18 mouse cellular contexts compared by ENCODE assay signal in the genomic region with DNA sequence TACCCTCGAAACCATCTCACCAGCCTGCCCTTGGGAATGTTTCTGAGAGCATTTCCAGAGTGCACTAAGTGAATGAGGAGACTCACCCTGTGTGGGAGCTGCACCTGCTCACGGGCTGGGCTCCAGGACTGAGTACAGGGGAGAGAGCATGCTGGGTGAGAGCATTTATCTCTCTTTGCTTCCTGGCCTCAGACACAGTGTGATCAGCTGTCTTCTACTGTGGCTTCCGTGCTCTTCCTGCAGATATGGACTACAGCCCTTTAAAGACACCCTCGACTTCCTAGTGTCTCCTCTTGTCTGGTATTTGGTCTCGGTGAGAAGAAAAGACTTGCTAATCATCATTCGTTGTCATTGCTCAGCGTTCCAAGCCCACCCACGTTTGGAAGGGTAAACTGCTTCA.
A peak's percentile ranks its signal among the peaks of the same experiment; 100 is the strongest.
DNase-seq lines count a peak whose midpoint lies in the region; ATAC-seq and TF ChIP-seq lines count a peak whose summit lies in the region.
"Had no signal": no experiment of that assay in that cellular context is flagged by ENCODE, and none has a peak within 500 bp of the region (broad histone marks: within the 10 kb centered on the region; RNA-seq: fewer than 3 reads in every experiment).

No protein-coding gene starts in this region.

- no peaks in the 10 kb centered on the region for H3K36me3 ChIP-seq in heart, postnatal 0 days (replicated peaks; ENCODE audit: control insufficient read depth, insufficient read depth, low read length)
- H3K36me3 ChIP-seq: embryonic facial prominence, embryonic 12.5 days; hindbrain, embryonic 15.5 days; neural tube, embryonic 12.5 days had no signal

- DNase-seq in heart, postnatal 0 days (ENCODE audit: low spot score), result no peak
- DNase-seq in heart, adult 8-10 months (ENCODE audit: low spot score), result no peak
- peak; percentile 58 for DNase-seq in cerebellum, adult 9-10 months
- peak; percentile 41 for DNase-seq in naive thymus-derived CD4-positive, alpha-beta T cell, adult 2 months (ENCODE audit: low read depth)
- DNase-seq in liver, result no peak
- no peak for DNase-seq in adrenal gland, postnatal 14 days
- DNase-seq: adrenal gland, postnatal 25 days; kidney, adult 2 months; kidney, postnatal 4 days; layer of hippocampus, postnatal 36 days; left cerebral cortex, postnatal 4 days; lung, postnatal 14 days; midbrain, embryonic 14.5 days had no signal

- H3K4me2 ChIP-seq in heart, postnatal 0 days (ENCODE audit: low read depth, low read length), result no peak overlapping the region
- H3K4me2 ChIP-seq: embryonic facial prominence, embryonic 12.5 days; hindbrain, embryonic 15.5 days; neural tube, embryonic 12.5 days had no signal

- no peaks in the 10 kb centered on the region for H3K27me3 ChIP-seq in heart, postnatal 0 days (ENCODE audit: control insufficient read depth, insufficient read depth, low read length)
- H3K27me3 ChIP-seq: embryonic facial prominence, embryonic 12.5 days; hindbrain, embryonic 15.5 days; neural tube, embryonic 12.5 days had no signal

- no peak for TF ChIP-seq CTCF in heart, postnatal 0 days (IDR thresholded peaks at IDR 0.05; ENCODE audit: low read depth)

- H3K4me3 ChIP-seq in heart, postnatal 0 days (ENCODE audit: low read depth, low read length), result no peak overlapping the region
- H3K4me3 ChIP-seq: embryonic facial prominence, embryonic 12.5 days; hindbrain, embryonic 15.5 days; neural tube, embryonic 12.5 days had no signal

- peak overlapping the region; percentile 75 for H3K27ac ChIP-seq in heart, postnatal 0 days (ENCODE audit: low read depth)
- H3K27ac ChIP-seq: embryonic facial prominence, embryonic 12.5 days; hindbrain, embryonic 15.5 days; liver, embryonic 14.5 days; neural tube, embryonic 12.5 days had no signal

- H3K9ac ChIP-seq in heart, postnatal 0 days (replicated peaks; ENCODE audit: low read depth, low read length), result no peak overlapping the region
- H3K9ac ChIP-seq: embryonic facial prominence, embryonic 12.5 days; hindbrain, embryonic 15.5 days; liver, embryonic 14.5 days; neural tube, embryonic 12.5 days had no signal

- H3K4me1 ChIP-seq in heart, postnatal 0 days (ENCODE audit: control insufficient read depth, insufficient read depth), result peaks cover 74% of the 10 kb centered on the region

- TF ChIP-seq EP300 in heart, postnatal 0 days (IDR thresholded peaks at IDR 0.05; ENCODE audit: low read depth), result no peak

- ATAC-seq in heart, postnatal 0 days (ENCODE audit: insufficient read depth, low read depth), result no peak
- ATAC-seq in activated CD4-positive, CD25-positive, alpha-beta regulatory T cell, adult 4 months, result no peak

- no peaks in the 10 kb centered on the region for H3K9me3 ChIP-seq in heart, postnatal 0 days (replicated peaks; ENCODE audit: control insufficient read depth, low read length)
- H3K9me3 ChIP-seq: embryonic facial prominence, embryonic 12.5 days; hindbrain, embryonic 15.5 days; neural tube, embryonic 12.5 days had no signal

- WGBS in heart, postnatal 0 days, result 17% methylated on average over 8 of the region's 8 CpGs

Comparison
In these comparisons a context has a peak if more than half of its experiments do, and no peak if none do; other contexts are left out.
1. DNase-seq: peak in cerebellum, adult 9-10 months (single experiment) and naive thymus-derived CD4-positive, alpha-beta T cell, adult 2 months (single experiment); none in heart, postnatal 0 days (single experiment), heart, adult 8-10 months (single experiment), liver (single experiment) and adrenal gland, postnatal 14 days (single experiment).